Mouse (Mus musculus): ENCODE measurements around the gene Itpr1. TPM values are rescaled to one million over a fixed set of nuclear protein-coding genes. Genes with fewer than 3 reads are reported as not detected.
A peak's percentile ranks its signal among the peaks of the same experiment; 100 is the strongest.

Gene Itpr1
- polyA plus RNA-seq, 1 experiment from 2014 or later, result 2.3 TPM

DNA sequence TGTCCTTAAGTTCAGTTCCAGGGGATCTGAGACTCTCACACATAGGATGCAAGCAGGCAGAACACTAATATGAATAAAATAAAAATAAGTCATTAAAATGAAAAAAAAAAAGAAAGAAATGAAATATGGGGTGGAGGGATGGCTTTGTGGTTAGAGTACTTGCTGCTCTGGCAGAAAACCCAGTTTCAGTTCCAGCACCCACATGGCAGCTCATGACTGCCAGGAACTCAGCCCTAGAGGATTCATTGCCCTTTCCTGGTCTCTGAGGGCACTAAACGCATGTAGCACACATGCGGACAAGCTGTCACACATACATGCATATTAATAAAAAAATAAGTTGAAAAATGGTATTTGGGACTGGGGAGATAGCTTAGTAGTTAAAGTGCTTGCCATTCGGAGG lies 17.7 kb downstream of the Itpr1 start:
- Histone ChIP-seq H3K4me2 (no peak overlapping the region), H3K27me3 (no peaks in the 10 kb centered on the region), H3K36me3 (no peaks in the 10 kb centered on the region), H3K27ac (no peak overlapping the region), H3K9ac (no peak overlapping the region), H3K4me3 (replicated peaks) (no peak overlapping the region), H3K4me1 (replicated peaks) (peaks cover 38% of the 10 kb centered on the region), H3K9me3 (replicated peaks) (no peaks in the 10 kb centered on the region)
- ATAC-seq (ENCODE audit: low read depth) (no peak), DNase-seq (no peak)
- 74% methylated on average over 3 of the region's 3 CpGs for WGBS (ENCODE audit: insufficient replicate concordance)

DNA sequence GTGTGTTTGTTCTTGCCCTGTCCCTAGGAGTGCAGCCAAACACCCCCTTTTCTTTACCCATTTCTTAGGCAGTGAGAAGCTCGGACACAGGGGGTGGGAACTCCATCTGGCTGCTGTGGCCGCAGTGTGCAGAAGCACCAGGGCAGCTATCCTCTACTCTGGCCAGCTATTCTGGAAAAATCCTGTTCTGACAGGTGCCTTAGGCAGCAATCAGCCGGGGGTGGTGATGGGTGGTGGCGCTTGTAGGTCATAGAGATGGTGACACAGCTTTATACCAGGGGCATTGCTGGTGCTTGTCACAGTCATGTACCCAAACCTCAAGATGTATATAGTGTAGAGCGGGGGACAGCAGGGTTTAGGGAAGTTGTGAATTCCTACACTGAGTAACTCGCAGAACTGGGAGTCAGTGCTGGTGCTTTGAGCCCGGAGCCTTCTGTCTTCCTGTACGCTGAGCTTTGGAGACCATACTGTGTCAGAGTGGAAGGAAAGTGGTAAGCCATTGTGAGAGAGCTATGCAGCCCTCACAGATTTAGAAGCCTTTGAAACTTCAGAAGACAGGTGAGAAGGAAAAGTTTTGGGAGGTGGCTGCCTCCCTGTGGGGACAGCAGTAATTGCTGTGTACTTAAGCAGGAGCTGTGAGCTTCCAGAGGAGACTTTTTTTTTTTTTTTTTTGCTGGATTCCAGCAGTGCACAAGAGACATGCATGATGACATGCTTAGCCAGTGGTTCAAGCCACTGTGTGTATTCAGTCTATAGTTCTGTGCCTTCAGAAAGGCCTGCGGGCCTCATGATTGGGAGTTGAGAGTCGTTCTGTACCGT lies 19.2 kb downstream of the Itpr1 start:
- Histone ChIP-seq H3K27me3 (no peaks in the 10 kb centered on the region), H3K9ac (no peak overlapping the region), H3K27ac (no peak overlapping the region), H3K36me3 (no peaks in the 10 kb centered on the region), H3K9me3 (replicated peaks) (no peaks in the 10 kb centered on the region), H3K4me2 (no peak overlapping the region), H3K4me1 (replicated peaks) (peaks cover 40% of the 10 kb centered on the region), H3K4me3 (replicated peaks) (no peak overlapping the region)
- 59% methylated on average over 11 of the region's 11 CpGs for WGBS (ENCODE audit: insufficient replicate concordance)
- DNase-seq (no peak), ATAC-seq (ENCODE audit: low read depth) (0 out of 2 replicates have a peak, but pooled peaks have one; percentile 13)

DNA sequence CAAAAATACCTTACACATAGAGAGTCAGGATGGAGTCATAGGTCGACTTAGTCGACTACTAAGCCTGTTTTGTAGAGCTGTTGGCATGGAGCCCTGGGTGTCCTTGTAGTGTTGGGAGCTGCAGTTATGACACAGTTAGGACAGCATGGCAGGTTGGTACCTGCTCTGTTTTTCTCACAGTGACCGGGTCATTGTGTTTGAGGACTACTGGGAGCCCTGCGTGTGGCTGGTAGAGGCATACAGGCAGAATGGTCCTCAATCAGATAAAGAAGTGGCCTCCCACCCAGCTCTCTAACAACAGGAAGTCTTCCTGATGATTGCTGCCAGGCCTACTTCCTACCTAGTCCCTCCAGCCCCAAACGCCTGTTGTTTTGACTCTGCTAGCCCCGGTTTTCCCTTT lies 20.2 kb downstream of the Itpr1 start:
- no peaks in the 10 kb centered on the region for H3K36me3 ChIP-seq
- no peak overlapping the region for H3K4me3 ChIP-seq (replicated peaks)
- no peak overlapping the region for H3K4me2 ChIP-seq
- no peak for ATAC-seq (ENCODE audit: low read depth)
- DNase-seq, result no peak
- H3K27me3 ChIP-seq, result no peaks in the 10 kb centered on the region
- 12% methylated on average over 6 of the region's 6 CpGs for WGBS (ENCODE audit: insufficient replicate concordance)
- H3K9me3 ChIP-seq (replicated peaks), result no peaks in the 10 kb centered on the region
- H3K27ac ChIP-seq, result no peak overlapping the region
- peaks cover 37% of the 10 kb centered on the region for H3K4me1 ChIP-seq (replicated peaks)
- H3K9ac ChIP-seq, result no peak overlapping the region

DNA sequence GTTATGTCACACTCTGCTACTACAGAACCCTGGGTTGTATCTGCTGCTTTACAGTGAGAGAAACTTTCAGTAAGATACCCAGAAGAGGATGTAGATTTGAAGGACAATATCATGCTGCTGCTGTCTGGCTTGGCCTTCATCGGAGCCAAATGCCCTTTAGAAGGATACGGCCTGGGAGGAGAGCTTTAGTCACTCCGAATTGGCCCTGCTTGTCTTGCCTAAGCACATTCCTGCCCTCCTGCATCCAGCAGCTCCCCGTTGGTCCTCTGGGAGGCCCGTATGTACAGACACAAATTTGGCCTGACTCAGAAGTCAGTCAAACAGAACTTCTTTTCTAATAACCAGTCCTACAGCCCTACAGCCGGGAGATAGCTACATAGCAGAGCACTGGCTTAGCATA lies 21.6 kb downstream of the Itpr1 start:
- ATAC-seq (ENCODE audit: low read depth) (no peak), DNase-seq (no peak)
- Histone ChIP-seq H3K9ac (no peak overlapping the region), H3K4me2 (no peak overlapping the region), H3K36me3 (no peaks in the 10 kb centered on the region), H3K27ac (no peak overlapping the region), H3K4me3 (replicated peaks) (no peak overlapping the region), H3K4me1 (replicated peaks) (peaks cover 35% of the 10 kb centered on the region), H3K27me3 (no peaks in the 10 kb centered on the region), H3K9me3 (replicated peaks) (no peaks in the 10 kb centered on the region)
- WGBS (ENCODE audit: insufficient replicate concordance), result 66% methylated on average over 6 of the region's 6 CpGs

DNA sequence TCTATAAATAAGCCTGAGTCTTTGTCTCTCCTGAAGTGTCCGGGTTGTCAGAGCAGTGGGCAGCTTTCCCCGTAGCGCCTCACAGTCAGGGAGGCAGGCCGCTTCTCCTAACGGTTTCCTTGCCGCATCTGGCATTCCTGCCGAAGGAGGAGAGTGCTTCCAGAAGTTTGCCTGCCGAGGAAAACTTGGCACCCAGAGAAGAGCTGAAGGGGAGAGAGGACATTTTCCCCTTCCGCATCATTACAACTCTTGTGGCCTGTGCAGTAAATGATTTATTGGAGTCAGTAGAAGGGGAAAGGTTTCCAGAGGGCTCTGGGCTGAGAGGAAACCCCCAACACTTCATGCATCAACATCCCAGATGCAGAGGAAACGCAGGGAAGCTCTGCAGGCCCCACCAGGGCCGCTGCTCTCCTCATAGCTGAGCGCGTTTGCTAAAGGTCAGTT lies 22.8 kb downstream of the Itpr1 start:
- H3K4me2 ChIP-seq, result no peak overlapping the region
- DNase-seq (no peak), ATAC-seq (ENCODE audit: low read depth) (no peak)
- no peak overlapping the region for H3K9ac ChIP-seq
- 67% methylated on average over 13 of the region's 13 CpGs for WGBS (ENCODE audit: insufficient replicate concordance)
- no peaks in the 10 kb centered on the region for H3K9me3 ChIP-seq (replicated peaks)
- no peaks in the 10 kb centered on the region for H3K27me3 ChIP-seq
- peak overlapping the region; percentile 21; the same call in 1 of the 2 replicates for H3K27ac ChIP-seq
- H3K4me1 ChIP-seq (replicated peaks), result peaks cover 35% of the 10 kb centered on the region
- H3K36me3 ChIP-seq, result no peaks in the 10 kb centered on the region
- no peak overlapping the region for H3K4me3 ChIP-seq (replicated peaks)

DNA sequence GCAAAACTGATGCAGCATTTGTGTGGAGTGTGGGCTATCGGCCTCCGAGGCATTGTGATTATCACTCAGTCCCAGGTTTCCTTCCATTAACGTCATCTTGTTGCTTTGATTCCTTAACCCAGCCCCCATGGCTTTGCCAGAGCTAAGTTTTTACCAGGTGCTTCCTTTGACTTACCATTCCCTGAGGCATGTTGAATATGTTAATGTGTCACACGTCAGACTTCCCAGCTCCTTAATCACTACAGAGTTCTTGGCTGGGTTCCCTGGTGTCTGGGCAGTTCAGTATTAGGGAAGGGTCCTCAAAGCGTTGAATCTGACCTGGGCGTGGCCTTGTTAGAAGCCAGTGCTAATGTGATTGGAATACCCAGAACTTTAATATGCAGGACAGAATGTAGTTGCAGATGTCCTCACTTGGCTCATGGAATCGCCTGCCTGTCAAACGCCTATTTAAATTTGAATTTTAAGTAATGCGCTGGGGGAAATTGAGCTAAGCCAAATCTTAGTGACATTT lies 23.6 kb downstream of the Itpr1 start:
- H3K9ac ChIP-seq, result no peak overlapping the region
- H3K4me1 ChIP-seq (replicated peaks), result peaks cover 35% of the 10 kb centered on the region
- H3K4me2 ChIP-seq, result no peak overlapping the region
- WGBS (ENCODE audit: insufficient replicate concordance), result 56% methylated on average over 9 of the region's 9 CpGs
- no peaks in the 10 kb centered on the region for H3K27me3 ChIP-seq
- no peaks in the 10 kb centered on the region for H3K9me3 ChIP-seq (replicated peaks)
- ATAC-seq (ENCODE audit: low read depth) (no peak), DNase-seq (no peak)
- no peak overlapping the region for H3K27ac ChIP-seq
- H3K36me3 ChIP-seq, result no peaks in the 10 kb centered on the region
- H3K4me3 ChIP-seq (replicated peaks), result no peak overlapping the region

DNA sequence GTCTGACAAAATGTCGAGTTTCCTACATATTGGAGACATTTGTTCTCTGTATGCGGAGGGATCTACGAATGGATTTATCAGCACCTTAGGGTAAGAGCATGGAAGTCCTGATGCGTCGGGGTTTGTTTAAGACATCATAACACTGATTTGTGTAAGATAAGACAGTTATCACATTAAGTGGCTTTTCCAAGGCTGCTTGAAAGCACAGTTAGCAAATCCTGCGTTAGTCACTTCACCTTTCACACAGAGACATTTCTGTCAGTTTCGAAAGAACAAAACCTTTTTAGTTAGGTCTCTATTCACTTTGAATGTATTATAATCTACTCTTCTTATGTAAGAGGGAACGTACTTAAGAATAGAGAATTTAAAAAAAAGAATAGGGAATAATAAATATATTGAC lies 24.1 kb downstream of the Itpr1 start:
- Histone ChIP-seq H3K4me1 (replicated peaks) (peaks cover 34% of the 10 kb centered on the region), H3K27me3 (no peaks in the 10 kb centered on the region), H3K9ac (no peak overlapping the region), H3K9me3 (replicated peaks) (no peaks in the 10 kb centered on the region), H3K36me3 (no peaks in the 10 kb centered on the region), H3K4me2 (no peak overlapping the region), H3K27ac (no peak overlapping the region), H3K4me3 (replicated peaks) (no peak overlapping the region)
- ATAC-seq (ENCODE audit: low read depth) (no peak), DNase-seq (no peak)
- WGBS (ENCODE audit: insufficient replicate concordance), result 78% methylated on average over 8 of the region's 8 CpGs

DNA sequence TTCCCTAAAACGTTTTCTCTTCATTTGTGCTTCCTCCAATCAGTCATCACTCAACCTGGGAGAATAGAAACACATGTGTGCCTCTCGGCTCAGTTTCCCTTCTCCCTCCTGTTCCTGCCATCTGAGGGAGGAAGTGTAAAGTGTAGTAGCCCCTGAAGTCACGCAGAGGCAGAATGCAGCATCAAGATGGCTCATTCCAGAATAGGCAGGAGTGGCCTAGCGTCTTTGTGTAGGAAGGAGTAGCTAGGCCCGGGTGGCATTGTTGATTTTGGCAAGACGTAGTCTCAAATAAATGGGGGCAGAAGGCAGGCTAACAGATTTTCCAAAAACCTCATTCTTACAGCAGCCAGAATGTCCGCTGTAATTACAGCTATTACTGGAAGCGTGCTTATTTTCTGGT lies 24.7 kb downstream of the Itpr1 start:
- Histone ChIP-seq H3K9me3 (replicated peaks) (no peaks in the 10 kb centered on the region), H3K27ac (no peak overlapping the region), H3K4me2 (no peak overlapping the region), H3K9ac (no peak overlapping the region), H3K27me3 (no peaks in the 10 kb centered on the region), H3K36me3 (0 out of 2 replicates have a peak, but pooled peaks cover 2% of the 10 kb centered on the region), H3K4me3 (replicated peaks) (no peak overlapping the region), H3K4me1 (replicated peaks) (peaks cover 28% of the 10 kb centered on the region)
- ATAC-seq (ENCODE audit: low read depth), result no peak
- 64% methylated on average over 8 of the region's 8 CpGs for WGBS (ENCODE audit: insufficient replicate concordance)
- no peak for DNase-seq

DNA sequence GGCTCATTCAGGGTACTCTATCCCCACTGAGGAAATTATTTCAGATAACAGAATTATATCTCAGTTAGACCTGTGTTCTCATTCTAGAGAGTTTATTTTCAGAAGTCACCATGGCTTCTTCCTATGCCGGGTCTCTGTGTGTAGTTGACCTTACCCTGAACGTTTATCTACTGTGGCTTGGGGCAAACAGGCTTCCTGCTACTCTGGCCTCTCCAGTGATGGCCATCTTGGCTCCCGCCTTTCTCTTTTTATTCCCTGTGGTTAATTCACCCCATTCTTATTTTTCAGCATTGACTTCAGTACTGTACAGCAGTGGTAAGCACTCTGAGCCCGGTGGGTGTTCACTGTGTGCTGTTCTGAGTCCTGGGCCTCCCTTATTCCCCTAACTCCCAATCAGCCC lies 25.1 kb downstream of the Itpr1 start:
- H3K4me2 ChIP-seq, result no peak overlapping the region
- H3K36me3 ChIP-seq, result 0 out of 2 replicates have a peak, but pooled peaks cover 2% of the 10 kb centered on the region
- DNase-seq (no peak), ATAC-seq (ENCODE audit: low read depth) (no peak)
- H3K27ac ChIP-seq, result no peak overlapping the region
- no peaks in the 10 kb centered on the region for H3K9me3 ChIP-seq (replicated peaks)
- no peak overlapping the region for H3K4me3 ChIP-seq (replicated peaks)
- WGBS (ENCODE audit: insufficient replicate concordance), result 49% methylated on average over 4 of the region's 4 CpGs
- H3K4me1 ChIP-seq (replicated peaks), result peaks cover 24% of the 10 kb centered on the region
- H3K27me3 ChIP-seq, result no peaks in the 10 kb centered on the region
- H3K9ac ChIP-seq, result no peak overlapping the region

DNA sequence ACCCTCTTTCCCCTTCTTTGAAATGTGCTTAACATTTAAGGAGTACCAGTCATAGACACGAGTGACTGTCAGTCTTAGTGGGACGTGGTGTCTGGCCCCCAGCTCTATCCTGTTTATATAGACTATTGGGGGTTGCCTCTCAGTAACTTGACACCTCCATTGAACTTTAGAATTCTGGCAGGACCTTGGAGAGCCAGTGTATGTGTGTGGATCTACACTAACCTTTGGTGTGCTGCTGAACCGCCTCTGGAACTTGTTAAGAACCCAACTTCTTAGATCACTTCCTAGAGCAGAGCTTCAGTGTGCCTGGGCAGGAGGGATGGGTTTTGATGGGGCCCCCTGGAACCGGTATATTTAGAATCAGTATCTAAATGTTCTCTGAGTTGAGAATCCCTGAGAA lies 26.2 kb downstream of the Itpr1 start:
- Histone ChIP-seq H3K27me3 (no peaks in the 10 kb centered on the region), H3K36me3 (0 out of 2 replicates have a peak, but pooled peaks cover 2% of the 10 kb centered on the region), H3K9me3 (replicated peaks) (no peaks in the 10 kb centered on the region), H3K9ac (no peak overlapping the region), H3K4me3 (replicated peaks) (no peak overlapping the region), H3K27ac (no peak overlapping the region), H3K4me2 (no peak overlapping the region), H3K4me1 (replicated peaks) (peaks cover 19% of the 10 kb centered on the region)
- DNase-seq (no peak), ATAC-seq (ENCODE audit: low read depth) (no peak)
- WGBS (ENCODE audit: insufficient replicate concordance), result 57% methylated on average over 4 of the region's 4 CpGs

DNA sequence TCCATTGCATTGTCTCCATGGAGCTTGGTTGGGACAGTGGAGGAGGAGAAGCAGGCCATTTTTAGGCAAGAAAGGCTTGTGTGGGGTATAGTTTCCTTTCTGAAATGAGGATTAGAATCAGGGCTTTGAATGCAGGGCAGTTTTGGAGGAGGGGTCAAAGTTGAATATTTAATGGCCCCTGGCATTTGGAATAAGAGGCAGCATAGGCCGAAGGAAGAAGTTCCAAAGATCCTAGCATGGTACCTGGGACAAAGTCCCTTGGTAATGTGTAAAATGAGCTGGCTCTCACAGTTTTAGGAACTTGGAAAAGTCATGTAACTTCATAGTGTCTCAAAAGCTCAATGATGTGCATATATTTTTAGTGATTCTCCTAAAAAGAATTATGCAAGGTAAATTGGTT lies 27.1 kb downstream of the Itpr1 start:
- 76% methylated on average over 1 of the region's 1 CpGs for WGBS (ENCODE audit: insufficient replicate concordance)
- Histone ChIP-seq H3K27me3 (no peaks in the 10 kb centered on the region), H3K36me3 (0 out of 2 replicates have a peak, but pooled peaks cover 2% of the 10 kb centered on the region), H3K4me2 (no peak overlapping the region), H3K9ac (no peak overlapping the region), H3K27ac (no peak overlapping the region), H3K4me1 (replicated peaks) (peaks cover 11% of the 10 kb centered on the region), H3K4me3 (replicated peaks) (no peak overlapping the region), H3K9me3 (replicated peaks) (no peaks in the 10 kb centered on the region)
- DNase-seq, result no peak
- no peak for ATAC-seq (ENCODE audit: low read depth)

DNA sequence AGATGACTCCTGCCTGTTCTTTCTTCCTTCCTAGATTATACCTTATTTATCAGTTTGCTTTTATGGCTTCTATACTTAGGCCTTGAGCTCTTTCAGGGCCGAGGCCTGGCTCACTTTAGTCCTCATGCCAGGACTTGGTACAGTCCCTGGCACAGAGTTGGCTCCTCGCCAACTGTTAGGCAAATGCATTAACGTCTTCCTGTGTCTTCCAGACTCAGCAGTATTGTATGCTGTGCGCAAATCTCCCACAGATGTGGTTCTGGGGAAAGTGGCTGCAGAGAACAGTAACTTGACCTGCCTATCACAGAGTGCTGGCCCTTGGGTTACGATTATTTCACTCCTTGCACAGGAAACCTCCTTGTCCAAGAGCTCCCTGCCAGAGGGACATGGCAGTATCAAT lies 27.9 kb downstream of the Itpr1 start:
- Histone ChIP-seq H3K4me3 (replicated peaks) (no peak overlapping the region), H3K4me2 (no peak overlapping the region), H3K4me1 (replicated peaks) (peaks cover 6% of the 10 kb centered on the region), H3K27me3 (no peaks in the 10 kb centered on the region), H3K27ac (no peak overlapping the region), H3K9ac (no peak overlapping the region), H3K36me3 (0 out of 2 replicates have a peak, but pooled peaks cover 2% of the 10 kb centered on the region), H3K9me3 (replicated peaks) (no peaks in the 10 kb centered on the region)
- 65% methylated on average over 5 of the region's 5 CpGs for WGBS (ENCODE audit: insufficient replicate concordance)
- DNase-seq (no peak), ATAC-seq (ENCODE audit: low read depth) (no peak)
